Mouse (Mus musculus) ES-CJ7 (cell line): Measurements from ENCODE around the gene Hist1h4b.
A peak's percentile ranks its signal among the peaks of the same experiment; 100 is the strongest.

ENCODE experiments used
- DNase-seq: peaks from one replicate; pipeline ENCODE4 v3.0.0; 2011; ENCODE audit warnings: low read depth, low spot score

Gene Hist1h4b

DNA sequence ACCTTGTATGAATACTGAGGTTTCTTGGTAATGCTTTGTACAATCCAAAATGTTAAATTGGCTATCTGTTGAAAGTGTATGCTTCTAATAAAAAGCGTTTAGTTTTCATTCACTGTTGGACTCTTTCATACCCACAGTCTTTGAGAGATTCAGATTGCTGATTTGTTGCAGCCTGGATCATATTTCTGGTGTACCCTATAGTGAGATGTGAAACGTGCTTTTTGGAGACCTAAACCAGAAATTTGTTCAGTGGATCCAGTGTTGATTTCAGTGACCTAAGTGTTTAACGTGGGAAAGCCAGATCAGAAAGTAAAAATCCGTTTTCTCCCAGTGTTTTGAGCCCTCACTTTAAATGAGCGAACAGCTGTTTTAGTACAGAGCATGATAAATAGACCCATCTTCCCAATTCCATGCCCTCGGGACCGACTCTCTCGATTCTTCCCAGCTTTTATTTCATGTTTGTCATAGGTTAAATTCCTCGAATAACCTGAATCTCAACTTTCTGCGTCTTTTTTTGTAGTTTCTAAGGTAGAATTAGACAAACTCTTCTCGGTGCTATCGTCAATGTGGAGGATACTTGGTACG lies 16.5 kb upstream of the Hist1h4b start:
- DNase-seq: peak; percentile 38

GRCm38 (mm10) chr13:23740910-23741309 lies 15.9 kb upstream of the Hist1h4b start:
- no peak for DNase-seq

- DNase-seq: peak; percentile 96
These were observed 14.8 kb upstream of the Hist1h4b start for GRCm38 (mm10) chr13:23742007-23742406.

- DNase-seq: peak; percentile 40
These were observed 13.6 kb upstream of the Hist1h4b start for GRCm38 (mm10) chr13:23743215-23743614.

DNA sequence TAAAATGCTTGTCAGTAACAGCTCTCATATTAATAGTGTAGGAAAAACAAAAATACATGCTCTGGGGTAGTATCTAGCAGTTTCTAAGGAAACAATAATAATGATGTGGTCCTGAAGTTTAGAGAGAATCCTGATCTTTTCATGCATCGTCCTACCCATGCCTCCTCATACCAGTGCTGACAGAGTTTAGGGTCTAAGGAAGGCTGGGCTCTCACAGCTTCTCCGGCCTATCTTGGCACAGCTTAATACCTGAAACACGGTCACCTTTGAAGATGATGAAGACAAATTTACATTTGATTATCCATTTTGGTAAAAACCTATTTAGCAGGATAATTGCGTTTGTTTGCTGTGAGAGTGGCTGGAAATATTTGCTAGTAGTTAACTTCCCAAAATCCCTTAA lies 12.8 kb upstream of the Hist1h4b start:
- peak; percentile 63 for DNase-seq

DNA sequence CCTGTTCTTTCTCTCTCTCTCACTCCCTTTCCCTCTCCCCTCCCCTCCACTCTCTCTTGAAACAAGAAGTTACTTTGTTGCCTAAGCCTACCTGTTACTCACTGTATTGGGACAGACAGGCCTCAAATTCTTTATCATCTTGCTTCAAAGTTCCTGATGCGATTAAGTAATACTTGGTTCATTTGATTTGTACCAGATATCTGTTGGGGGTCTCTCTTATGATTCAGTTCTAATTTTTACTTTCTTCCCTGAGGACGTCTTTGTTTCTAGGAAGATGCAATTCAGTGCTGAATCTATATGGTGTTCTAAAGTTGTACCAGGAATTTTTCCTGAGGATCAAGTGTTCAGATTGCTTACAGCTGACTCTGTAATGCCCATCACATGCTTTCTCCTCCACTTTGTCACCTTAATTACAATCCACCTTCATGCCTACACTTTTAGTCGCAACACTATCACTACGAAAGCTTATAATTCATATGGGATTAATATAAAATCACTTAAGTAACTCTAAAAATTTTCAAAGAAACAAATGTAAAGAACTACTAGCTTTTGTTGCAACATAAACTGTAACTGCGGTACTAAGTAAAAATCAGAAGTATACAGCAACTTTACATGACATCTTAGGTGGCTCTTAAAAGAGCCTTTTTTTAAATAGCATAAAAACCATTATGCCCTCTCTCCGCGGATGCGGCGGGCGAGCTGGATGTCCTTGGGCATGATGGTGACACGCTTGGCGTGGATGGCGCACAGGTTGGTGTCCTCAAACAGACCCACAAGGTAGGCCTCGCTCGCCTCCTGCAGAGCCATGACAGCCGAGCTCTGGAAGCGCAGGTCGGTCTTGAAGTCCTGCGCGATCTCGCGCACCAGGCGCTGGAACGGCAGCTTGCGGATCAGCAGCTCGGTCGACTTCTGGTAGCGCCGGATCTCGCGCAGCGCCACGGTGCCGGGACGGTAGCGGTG lies 12.1 kb upstream of the Hist1h4b start:
- DNase-seq: peak; percentile 77

GRCm38 (mm10) chr13:23745381-23746161 lies 11.2 kb upstream of the Hist1h4b start, which contains the start of gene Hist1h3c:
Gene Hist1h3c (minus strand): TSS chr13:23745602.
- peak; percentile 96 for DNase-seq

GRCm38 (mm10) chr13:23746201-23747080 lies 10.4 kb upstream of the Hist1h4b start, which contains the start of gene Hist1h2bb:
Gene Hist1h2bb (plus strand): TSS chr13:23746734.
- peak; percentile 98 for DNase-seq

DNA sequence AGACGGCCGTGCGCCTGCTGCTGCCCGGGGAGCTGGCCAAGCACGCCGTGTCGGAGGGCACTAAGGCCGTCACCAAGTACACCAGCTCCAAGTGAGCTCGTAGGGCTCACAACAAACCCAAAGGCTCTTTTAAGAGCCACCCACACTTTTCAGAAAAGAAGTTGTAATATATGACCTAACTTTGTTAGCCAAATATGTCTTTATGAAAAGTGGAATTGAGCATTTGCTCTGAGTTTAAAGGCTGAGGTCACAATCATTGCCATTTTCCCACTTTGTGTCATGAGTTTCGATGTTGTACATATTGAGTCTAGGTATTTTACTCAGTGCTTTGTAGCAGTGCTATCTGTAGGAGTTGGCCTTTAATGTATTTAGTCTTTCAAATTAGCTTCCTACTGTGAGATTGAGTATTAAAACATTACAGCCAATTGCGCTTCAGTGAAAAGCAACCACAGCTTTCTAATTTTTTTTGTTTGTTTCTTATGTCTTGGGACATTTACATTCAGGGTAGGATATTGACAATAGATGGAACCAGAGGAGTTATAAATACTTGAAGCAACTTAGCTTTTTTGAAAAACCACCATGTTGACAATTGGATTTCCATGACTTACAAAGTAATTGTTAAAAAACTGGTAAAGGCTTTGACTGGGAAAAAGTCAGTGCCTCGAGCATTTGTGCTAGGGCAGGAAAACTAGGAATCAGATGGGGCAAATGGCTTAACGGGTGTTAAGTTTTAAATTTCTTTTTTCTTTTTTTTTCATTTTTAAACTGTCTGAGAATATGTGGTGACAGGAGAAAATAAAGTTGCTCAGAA lies 9.5 kb upstream of the Hist1h4b start:
- DNase-seq: peak; percentile 79

GRCm38 (mm10) chr13:23747892-23748288 lies 8.9 kb upstream of the Hist1h4b start:
- DNase-seq: peak; percentile 86

GRCm38 (mm10) chr13:23749563-23750121 lies 7.2 kb upstream of the Hist1h4b start:
- no peak for DNase-seq

DNA sequence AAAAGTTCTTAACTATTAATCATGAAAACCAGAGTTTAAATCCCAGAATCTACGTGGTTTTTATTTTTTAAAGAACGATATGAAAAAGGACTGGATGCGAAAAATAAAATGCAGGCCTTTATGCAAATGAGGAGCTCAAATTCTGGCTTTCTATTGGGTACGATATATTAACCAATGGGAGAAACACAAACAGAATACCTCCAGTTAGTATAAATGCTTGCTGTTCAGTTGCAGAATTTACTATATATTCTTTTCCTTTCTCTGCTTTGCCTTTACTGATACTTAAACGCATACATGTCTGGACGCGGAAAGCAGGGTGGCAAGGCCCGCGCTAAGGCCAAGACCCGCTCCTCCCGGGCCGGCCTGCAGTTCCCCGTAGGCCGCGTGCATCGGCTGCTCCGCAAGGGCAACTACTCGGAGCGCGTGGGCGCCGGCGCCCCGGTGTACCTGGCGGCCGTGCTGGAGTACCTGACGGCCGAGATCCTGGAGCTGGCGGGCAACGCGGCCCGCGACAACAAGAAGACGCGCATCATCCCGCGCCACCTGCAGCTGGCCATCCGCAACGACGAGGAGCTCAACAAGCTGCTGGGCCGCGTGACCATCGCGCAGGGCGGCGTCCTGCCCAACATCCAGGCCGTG lies 5.9 kb upstream of the Hist1h4b start, which contains the start of gene Hist1h2ab:
Gene Hist1h2ab (plus strand): TSS at position 288 of the 639 bp plus-strand sequence.
- DNase-seq: peak; percentile 89

GRCm38 (mm10) chr13:23751478-23751956 lies 5.3 kb upstream of the Hist1h4b start:
- peak; percentile 68 for DNase-seq

- DNase-seq: peak; percentile 97
These were observed 4.6 kb upstream of the Hist1h4b start, which contains the start of gene Hist1h3b for GRCm38 (mm10) chr13:23752067-23752741. Gene Hist1h3b (plus strand): TSS chr13:23752267.

DNA sequence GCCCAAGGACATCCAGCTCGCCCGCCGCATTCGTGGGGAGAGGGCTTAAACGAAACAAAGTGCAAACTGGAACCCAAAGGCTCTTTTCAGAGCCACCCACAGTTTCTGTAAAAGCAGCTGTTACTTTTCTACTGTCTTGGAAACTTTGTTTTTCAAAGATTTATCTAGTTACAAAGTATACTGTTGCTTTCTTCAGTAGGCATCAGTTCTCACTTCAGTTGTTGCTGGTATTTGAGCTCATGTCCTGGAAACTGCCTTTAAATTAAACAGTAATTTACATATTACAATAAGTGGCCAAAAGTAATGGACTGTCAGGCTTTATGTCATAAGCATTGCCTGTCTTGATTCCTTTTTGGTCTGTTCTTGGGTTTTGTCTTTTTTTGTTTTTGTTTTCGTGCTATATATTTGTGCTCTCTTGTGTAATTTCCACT lies 4.1 kb upstream of the Hist1h4b start:
- peak; percentile 45 for DNase-seq

DNA sequence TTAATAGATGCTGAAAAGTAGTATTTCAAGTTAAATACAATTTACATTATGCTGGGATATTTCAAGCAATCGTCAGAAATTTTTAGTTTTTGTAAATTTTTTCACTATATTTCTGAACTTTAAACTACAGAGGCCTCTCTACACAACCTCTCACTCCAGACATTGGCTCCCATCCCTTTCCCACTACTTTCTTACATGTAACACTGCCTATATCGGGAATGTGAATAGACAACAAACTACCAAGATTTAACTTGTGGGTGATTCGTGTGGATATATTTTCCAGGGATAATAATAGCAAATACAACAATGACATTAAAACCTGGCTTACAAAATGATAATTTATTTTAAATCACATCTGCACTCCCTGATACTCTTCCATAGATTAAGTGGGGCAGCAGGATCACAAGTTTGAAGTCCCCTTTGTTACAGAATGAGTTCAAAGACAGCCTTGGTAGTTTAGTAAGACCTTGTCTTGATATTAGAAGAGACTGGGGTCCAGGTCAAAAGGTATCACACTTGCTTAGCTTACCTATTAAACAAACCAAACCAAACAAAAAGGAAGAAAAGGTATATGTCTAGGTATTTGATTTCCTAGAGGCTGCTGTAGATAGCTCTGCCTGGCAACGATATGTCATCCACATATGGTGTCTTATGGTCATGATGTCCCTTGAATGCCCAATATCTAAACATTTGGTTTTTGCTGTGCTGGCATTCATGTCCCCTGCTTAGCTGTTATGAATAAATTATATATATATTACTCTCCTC lies 3.3 kb upstream of the Hist1h4b start:
- DNase-seq: no peak

DNA sequence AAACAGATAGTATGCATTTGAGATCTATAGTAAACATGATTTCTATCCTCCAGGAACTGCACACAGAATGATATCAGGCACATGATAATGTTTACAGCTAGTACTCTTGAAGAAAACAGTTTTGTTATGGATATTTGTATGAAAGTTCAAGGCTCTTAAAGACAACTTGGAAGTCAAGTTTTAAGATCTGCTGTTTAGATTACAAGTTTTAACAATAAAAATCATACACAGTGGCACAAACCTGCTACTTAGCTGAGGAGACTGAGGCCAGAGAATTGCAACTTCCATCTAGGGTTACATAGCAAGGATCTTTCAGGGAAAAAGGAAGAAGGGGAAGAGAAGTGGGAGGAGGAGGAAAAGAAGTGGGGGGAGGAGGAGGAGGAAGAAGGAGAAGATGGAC lies 1.8 kb upstream of the Hist1h4b start:
- DNase-seq: no peak
